Comparison of ENCODE assay signal across 20 mouse cellular contexts in genomic region chr7:63901942-63902341, GRCm38 (mm10). TPM values are rescaled to one million over a fixed set of nuclear protein-coding genes. Genes with fewer than 3 reads are reported as not detected.
DNase-seq lines count a peak whose midpoint lies in the region; ATAC-seq and TF ChIP-seq lines count a peak whose summit lies in the region.
"Had no signal": no experiment of that assay in that cellular context is flagged by ENCODE, and none has a peak within 500 bp of the region (broad histone marks: within the 10 kb centered on the region; RNA-seq: fewer than 3 reads in every experiment).

No protein-coding gene starts in this region.

- H3K27me3 ChIP-seq in heart, adult 2 months (ENCODE audit: control insufficient read depth, insufficient read depth, low read length) = no peaks in the 10 kb centered on the region
- no peaks in the 10 kb centered on the region for H3K27me3 ChIP-seq in limb, embryonic 13.5 days
- 0 out of 2 replicates have a peak, but pooled peaks cover 6% of the 10 kb centered on the region for H3K27me3 ChIP-seq in limb, embryonic 10.5 days (ENCODE audit: low read depth, poor library complexity, severe bottlenecking)
- H3K27me3 ChIP-seq: embryonic facial prominence, embryonic 13.5 days; intestine, embryonic 15.5 days had no signal

- peaks cover 37% of the 10 kb centered on the region for H3K36me3 ChIP-seq in heart, adult 2 months (ENCODE audit: control insufficient read depth, insufficient read depth, low read length)
- no peaks in the 10 kb centered on the region for H3K36me3 ChIP-seq in limb, embryonic 13.5 days
- H3K36me3 ChIP-seq in limb, embryonic 10.5 days = no peaks in the 10 kb centered on the region
- H3K36me3 ChIP-seq: embryonic facial prominence, embryonic 13.5 days; intestine, embryonic 15.5 days; neural tube, embryonic 12.5 days had no signal

- TF ChIP-seq CTCF in heart, adult 2 months (IDR thresholded peaks at IDR 0.05) = no peak
- no peak for TF ChIP-seq CTCF in cortical plate, adult 2 months (IDR thresholded peaks at IDR 0.05; ENCODE audit: extremely low read depth, insufficient read depth, low read length)

- ATAC-seq in limb, embryonic 13.5 days (ENCODE audit: low FRiP score, low read depth) = no peak
- ATAC-seq: intestine, embryonic 15.5 days had no signal

- H3K9me3 ChIP-seq in limb, embryonic 13.5 days = no peaks in the 10 kb centered on the region
- H3K9me3 ChIP-seq in limb, embryonic 10.5 days (replicated peaks) = no peaks in the 10 kb centered on the region
- H3K9me3 ChIP-seq: embryonic facial prominence, embryonic 13.5 days; intestine, embryonic 15.5 days; neural tube, embryonic 12.5 days had no signal

- H3K9ac ChIP-seq in heart, adult 2 months (ENCODE audit: low read depth, low read length) = no peak overlapping the region
- peak overlapping the region; percentile 8; the same call in 1 of the 2 replicates for H3K9ac ChIP-seq in limb, embryonic 13.5 days
- H3K9ac ChIP-seq: embryonic facial prominence, embryonic 13.5 days; intestine, embryonic 15.5 days; lung, embryonic 14.5 days; neural tube, embryonic 12.5 days had no signal

- DNase-seq in adrenal gland, postnatal 10 days = peak; percentile 11
- DNase-seq in adrenal gland, postnatal 25 days = no peak
- DNase-seq in heart, adult 2 months = peak in 1 of 2 experiments; percentile 40
- DNase-seq in heart, adult 9 months (ENCODE audit: low spot score in 2 of 2) = no peak
- no peak for DNase-seq in limb, embryonic 10.5 days (ENCODE audit: low spot score)
- DNase-seq in layer of hippocampus, adult 18-20 months (ENCODE audit: low spot score in 2 of 2) = no peak
- DNase-seq: adrenal gland, adult 8-10 months; gastrocnemius, postnatal 14 days; kidney, postnatal 36 days; lung, embryonic 14.5 days; right cerebral cortex, postnatal 25 days had no signal

- intact Hi-C loops in heart, adult 2 months (cut with DNase I) = no loop called here

- WGBS in heart, adult 2 months = 56% methylated on average over 3 of the region's 3 CpGs
- WGBS in limb, embryonic 13.5 days = 80% methylated on average over 3 of the region's 3 CpGs
- WGBS in limb, embryonic 10.5 days = 68% methylated on average over 3 of the region's 3 CpGs

- no peak for TF ChIP-seq EP300 in heart, adult 2 months (IDR thresholded peaks at IDR 0.05; ENCODE audit: insufficient read depth, low read depth, low read length)

- no peak for TF ChIP-seq POLR2A in heart, adult 2 months (IDR thresholded peaks at IDR 0.05; ENCODE audit: insufficient read depth, low read depth, low read length)
- TF ChIP-seq POLR2A in cortical plate, adult 2 months (IDR thresholded peaks at IDR 0.05; ENCODE audit: extremely low read depth, insufficient read depth, low read length) = no peak

- peaks cover 8% of the 10 kb centered on the region for H3K79me2 ChIP-seq in heart, adult 2 months (replicated peaks; ENCODE audit: control insufficient read depth, insufficient read depth, low read length)

- H3K4me3 ChIP-seq in heart, adult 2 months = no peak overlapping the region
- no peak overlapping the region for H3K4me3 ChIP-seq in limb, embryonic 13.5 days
- H3K4me3 ChIP-seq in limb, embryonic 10.5 days = no peak overlapping the region
- no peak overlapping the region for H3K4me3 ChIP-seq in cortical plate, adult 2 months (ENCODE audit: insufficient read depth, low read length)
- H3K4me3 ChIP-seq: embryonic facial prominence, embryonic 13.5 days; intestine, embryonic 15.5 days; neural tube, embryonic 12.5 days had no signal

- H3K4me1 ChIP-seq in heart, adult 2 months (ENCODE audit: control insufficient read depth, insufficient read depth, low read length) = peaks cover 59% of the 10 kb centered on the region
- H3K4me1 ChIP-seq in limb, embryonic 13.5 days = peaks cover 45% of the 10 kb centered on the region
- peaks cover 24% of the 10 kb centered on the region for H3K4me1 ChIP-seq in limb, embryonic 10.5 days
- H3K4me1 ChIP-seq in cortical plate, adult 2 months (ENCODE audit: control insufficient read depth, insufficient read depth, low read length) = peaks cover 33% of the 10 kb centered on the region

- no peak overlapping the region for H3K4me2 ChIP-seq in limb, embryonic 13.5 days (replicated peaks)
- H3K4me2 ChIP-seq: embryonic facial prominence, embryonic 13.5 days; heart, embryonic 11.5 days; intestine, embryonic 15.5 days; lung, embryonic 14.5 days; neural tube, embryonic 12.5 days had no signal

- peak overlapping the region; percentile 97 for H3K27ac ChIP-seq in heart, adult 2 months
- no peak overlapping the region for H3K27ac ChIP-seq in limb, embryonic 13.5 days
- no peak overlapping the region for H3K27ac ChIP-seq in limb, embryonic 10.5 days
- peak overlapping the region; percentile 8 for H3K27ac ChIP-seq in cortical plate, adult 2 months (ENCODE audit: insufficient read depth, low read length)
- H3K27ac ChIP-seq: embryonic facial prominence, embryonic 13.5 days; intestine, embryonic 15.5 days; neural tube, embryonic 12.5 days had no signal

RNA-seq across cellular contexts. Expression of gene E030018B13Rik, which starts 14.7 kb away (rescaled TPM):
- not detected for total RNA-seq in adrenal gland, postnatal 10 days (2021)
- not detected in 2 replicates for total RNA-seq in adrenal gland, postnatal 25 days (2021)
- not detected for total RNA-seq in heart, adult 2 months (2021)
- not detected in 2 replicates for polyA plus RNA-seq in heart, adult 2 months (2012; rRNA removed)
- 0.14 TPM in 1 of 2 replicates, not detected in the other for polyA plus RNA-seq in limb, embryonic 13.5 days (2015; fragmentation: Nextera tagmentation; extraction: Ambion mirVana)
- not detected in 2 replicates for polyA plus RNA-seq in limb, embryonic 10.5 days (2016; fragmentation: Nextera tagmentation; extraction: Ambion mirVana)
- not detected in 2 replicates for polyA plus RNA-seq in cortical plate, adult 2 months (2012; rRNA removed)
- not detected for total RNA-seq in layer of hippocampus, adult 18-20 months (2021)
- total RNA-seq: gastrocnemius, postnatal 14 days; hematopoietic stem cell, adult 5-6 weeks; megakaryocyte progenitor cell, adult 5-6 weeks had no signal
- polyA plus RNA-seq: embryonic facial prominence, embryonic 13.5 days; heart, embryonic 11.5 days; intestine, embryonic 15.5 days; limb, embryonic 14.5 days had no signal

RNA-seq across cellular contexts. Expression of gene Klf13, which starts 36.8 kb away (rescaled TPM):
- 10 to 100 TPM; 65.9 to 80.6 TPM for total RNA-seq in adrenal gland, postnatal 10 days (2021)
- total RNA-seq in adrenal gland, postnatal 25 days (2021) = 85.4 and 93.8 TPM in 2 replicates
- total RNA-seq in heart, adult 2 months (2021) = 10 to 100 TPM; 50.0 to 54.6 TPM
- 21.6 and 24.6 TPM in 2 replicates for polyA plus RNA-seq in heart, adult 2 months (2012; rRNA removed)
- polyA plus RNA-seq in limb, embryonic 13.5 days (2015; fragmentation: Nextera tagmentation; extraction: Ambion mirVana) = 20.1 and 20.9 TPM in 2 replicates
- polyA plus RNA-seq in limb, embryonic 10.5 days (2016; fragmentation: Nextera tagmentation; extraction: Ambion mirVana) = 17.2 and 17.9 TPM in 2 replicates
- polyA plus RNA-seq in cortical plate, adult 2 months (2012; rRNA removed) = 59.6 and 64.2 TPM in 2 replicates
- total RNA-seq in layer of hippocampus, adult 18-20 months (2021) = 100 to 1,000 TPM; 202 to 217 TPM

Comparison
In these comparisons a context has a peak if more than half of its experiments do, and no peak if none do; other contexts are left out.
1. H3K27ac ChIP-seq: peak in heart, adult 2 months (single experiment) and cortical plate, adult 2 months (single experiment); none in limb, embryonic 13.5 days (single experiment) and limb, embryonic 10.5 days (single experiment).